Mouse (Mus musculus) spleen, postnatal 0 days (tissue): Measurements from ENCODE around the gene Fignl2. TPM values are rescaled to one million over a fixed set of nuclear protein-coding genes. Genes with fewer than 3 reads are reported as not detected.

Experiments
- polyA plus RNA-seq: library from polyadenylated mRNA; unstranded; fragments of >200 nt; fragmentation: Nextera tagmentation; extraction: Ambion mirVana; gene quantifications from 2 replicates; pipeline ENCODE4 v1.2.1, GENCODE M21; 2015

Gene Fignl2
- polyA plus RNA-seq: 0.12 and 0.18 TPM in 2 replicates

DNA sequence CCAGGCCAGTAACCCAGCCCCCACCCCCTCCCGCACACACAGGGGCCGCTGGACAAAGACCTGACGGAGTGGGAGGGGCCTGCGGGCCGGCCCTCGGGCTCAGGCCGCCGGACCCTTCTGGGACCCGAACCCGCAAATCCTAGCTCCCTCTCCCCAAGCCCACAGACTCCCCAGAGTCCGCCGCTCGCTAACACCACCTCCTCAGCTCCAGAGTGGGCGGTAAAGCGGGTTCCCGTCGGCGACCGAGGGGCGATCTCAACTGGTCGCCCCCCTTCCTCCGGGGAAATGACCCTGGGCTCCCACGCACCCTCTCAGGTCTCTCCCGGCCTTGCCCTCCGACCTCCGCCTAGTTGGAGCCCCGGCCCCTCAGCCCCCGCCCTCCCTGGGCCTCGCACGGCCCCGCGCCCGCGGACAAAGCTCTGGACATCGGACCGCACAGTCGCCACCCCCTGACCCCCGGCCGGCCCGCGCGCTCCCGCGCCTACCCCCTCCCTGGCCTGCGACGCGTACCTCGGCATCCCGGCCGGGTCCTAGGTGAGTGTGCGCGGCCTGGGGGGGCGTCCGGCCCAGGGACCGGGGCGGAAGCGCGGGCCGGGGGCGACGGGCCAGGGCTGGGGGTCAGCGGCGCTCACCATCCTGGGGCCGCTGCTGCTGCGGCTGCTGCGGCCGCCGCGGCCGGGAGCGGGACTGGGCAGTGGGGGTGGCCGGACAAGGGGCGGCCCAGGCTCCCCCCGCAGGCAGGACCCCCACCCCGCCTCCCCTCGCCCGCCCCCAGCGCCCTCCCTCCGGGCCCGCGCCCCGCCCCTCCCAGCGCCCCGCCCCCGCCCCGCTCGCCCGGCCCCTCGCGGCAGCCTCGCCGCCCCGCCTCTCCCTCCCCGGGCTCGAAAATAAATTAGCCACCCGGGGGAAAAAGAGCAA lies at the start of gene Fignl2:
Gene Fignl2 (minus strand): TSS at position 755 of the 918 bp plus-strand sequence.

DNA sequence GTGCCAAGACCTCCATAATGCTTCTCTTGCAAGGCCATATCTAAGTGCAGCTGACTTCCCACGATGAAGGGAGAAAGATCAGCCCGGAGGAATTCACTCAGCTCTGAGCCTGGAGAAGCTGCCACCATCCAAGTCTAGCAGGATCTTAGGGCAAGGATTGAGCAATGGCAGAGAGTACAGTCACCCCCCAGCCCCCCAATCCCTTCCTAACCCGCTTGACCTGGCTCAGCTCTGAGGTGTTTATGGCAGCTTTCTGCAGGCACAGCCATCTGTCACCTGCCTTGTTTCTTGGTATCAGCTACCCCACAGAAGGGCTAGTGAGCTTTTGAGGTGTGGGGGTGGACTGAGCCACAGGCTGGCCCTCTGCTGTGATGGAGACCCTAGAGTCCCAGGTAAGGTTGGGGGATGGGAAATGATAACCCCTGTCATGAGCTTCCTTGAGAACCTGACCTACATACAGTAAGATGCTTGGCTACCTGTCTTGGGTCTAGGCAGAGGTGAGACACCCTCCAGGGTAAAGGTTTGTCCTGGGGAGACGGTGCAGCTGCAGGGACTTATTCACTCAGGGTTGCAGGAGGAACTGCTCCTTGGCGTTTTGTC lies 37.2 kb upstream of the Fignl2 start, which contains the start of gene Ankrd33:
Gene Ankrd33 (plus strand): TSS at position 245 of the 600 bp plus-strand sequence.

DNA sequence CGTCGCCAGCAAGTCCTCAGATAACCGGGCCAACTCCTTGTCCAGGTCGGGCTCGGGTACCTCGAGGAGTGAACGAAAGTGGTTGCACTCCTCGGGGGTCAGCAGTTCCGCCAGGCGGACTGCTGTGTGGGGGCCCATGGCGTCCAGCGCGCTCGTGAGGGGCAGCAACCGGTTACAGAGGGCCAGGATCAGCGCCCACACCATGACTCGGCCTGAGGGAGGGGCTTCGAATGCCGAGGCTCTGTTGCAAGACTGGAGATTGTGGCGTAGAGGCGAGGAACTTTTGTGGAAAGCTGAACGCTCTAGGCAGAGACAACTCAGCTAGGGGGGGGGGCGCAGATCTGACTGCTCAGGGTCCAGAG lies 31.2 kb downstream of the Fignl2 start, which contains the start of gene Gm47841:
Gene Gm47841 (minus strand): TSS at position 204 of the 362 bp plus-strand sequence.

Other genes with a start within 250 kb of the Fignl2 start
- 3.5 and 4.2 TPM in 2 replicates for gene Scn8a, start 208.7 kb downstream of the Fignl2 start, polyA plus RNA-seq
- gene Gm47841, start 31.2 kb downstream of the Fignl2 start, polyA plus RNA-seq: not detected in 2 replicates
- gene Ankrd33, start 37.2 kb upstream of the Fignl2 start, polyA plus RNA-seq: not detected in 2 replicates
- gene Acvrl1, start 50.0 kb upstream of the Fignl2 start, polyA plus RNA-seq: 8.4 and 12.8 TPM in 2 replicates
- gene Acvr1b, start 95.5 kb upstream of the Fignl2 start, polyA plus RNA-seq: 1.4 and 2.3 TPM in 2 replicates
- gene Grasp, start 145.6 kb upstream of the Fignl2 start, polyA plus RNA-seq: 1.0 and 1.8 TPM in 2 replicates
- gene Nr4a1, start 175.7 kb upstream of the Fignl2 start, polyA plus RNA-seq: 4.1 and 4.2 TPM in 2 replicates
- gene Atg101, start 205.7 kb upstream of the Fignl2 start, polyA plus RNA-seq: 41.2 and 46.5 TPM in 2 replicates
- gene 6030408B16Rik, start 214.6 kb upstream of the Fignl2 start, polyA plus RNA-seq: 4.9 and 7.6 TPM in 2 replicates